Mouse (Mus musculus) CD4-positive, CD25-positive, alpha-beta regulatory T cell, adult 2 months (primary cell): Measurements from ENCODE around the gene Aup1.

Experiments used
- DNase-seq: peaks from one replicate; pipeline ENCODE4 v3.0.0-alpha.2; 2012; ENCODE audit warnings: low read depth, low spot score

The Aup1 gene

GRCm38 (mm10) chr6:83104158-83104557 is 49.8 kb downstream of the Aup1 start:
- no peak for DNase-seq
